Mouse (Mus musculus): ENCODE data around the gene Dab1. TPM values are rescaled to one million over a fixed set of nuclear protein-coding genes. Genes with fewer than 3 reads are reported as not detected.

The Dab1 gene
- polyA plus RNA-seq, 1 experiment from 2014 or later: 55.4 TPM

DNA sequence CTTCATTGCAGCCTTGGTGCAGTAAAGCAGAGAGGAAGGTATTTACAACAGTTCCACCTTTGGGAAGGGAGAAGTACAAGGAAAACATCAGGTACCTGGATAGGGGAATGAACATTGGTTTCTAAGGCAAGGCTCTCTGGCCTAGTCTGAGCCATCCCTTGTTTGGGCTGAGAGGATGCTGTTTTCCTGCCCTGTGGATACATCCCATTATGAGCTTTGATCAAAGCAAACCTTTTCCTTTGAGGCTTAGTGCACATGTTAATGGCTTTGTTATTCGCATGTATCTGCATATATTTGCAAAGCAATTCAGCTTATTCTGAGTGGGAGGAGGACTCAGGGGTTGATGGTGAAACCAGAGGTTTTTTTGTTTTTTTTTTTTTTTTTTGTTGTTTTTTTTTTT lies 185.3 kb downstream of the Dab1 start:
- H3K27me3 ChIP-seq (ENCODE audit: control insufficient read depth, insufficient read depth, low read length): no peaks in the 10 kb centered on the region
- H3K4me1 ChIP-seq (replicated peaks; ENCODE audit: control insufficient read depth, insufficient read depth, low read length): no peaks in the 10 kb centered on the region
- ATAC-seq (ENCODE audit: low FRiP score): no peak
- no peak overlapping the region for H3K9ac ChIP-seq (ENCODE audit: low read depth, low read length)
- DNase-seq (ENCODE audit: low spot score): no peak
- no peaks in the 10 kb centered on the region for H3K36me3 ChIP-seq (ENCODE audit: control insufficient read depth, insufficient read depth, low read length)
- H3K27ac ChIP-seq (ENCODE audit: low read depth, low read length): no peak overlapping the region
- H3K4me3 ChIP-seq (ENCODE audit: low read depth, low read length): no peak overlapping the region
- H3K4me2 ChIP-seq (replicated peaks; ENCODE audit: low read depth, low read length): no peak overlapping the region
- WGBS: 37% methylated on average over 1 of the region's 1 CpGs
- H3K9me3 ChIP-seq (ENCODE audit: control insufficient read depth, low read length): no peaks in the 10 kb centered on the region

DNA sequence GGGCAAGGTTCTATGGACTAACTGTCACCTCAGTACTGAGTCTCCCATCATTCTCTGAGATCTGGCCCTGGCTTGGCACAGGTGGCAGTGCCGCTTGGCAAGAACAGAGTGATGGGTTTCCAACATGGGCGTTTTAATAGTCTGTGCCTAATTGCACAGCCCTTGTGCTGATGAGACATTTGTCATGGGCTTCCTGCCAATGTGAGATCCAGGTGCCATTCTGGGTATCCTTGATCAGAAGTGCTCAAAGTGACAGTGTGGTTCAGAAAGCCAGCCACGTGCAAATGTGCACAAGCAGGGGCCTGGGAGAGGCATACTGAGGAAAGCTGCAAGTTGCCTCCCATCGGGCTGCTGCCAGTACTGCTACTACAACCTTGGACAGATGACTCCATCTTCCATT lies 203.5 kb downstream of the Dab1 start:
- no peak overlapping the region for H3K4me3 ChIP-seq (ENCODE audit: low read depth, low read length)
- no peaks in the 10 kb centered on the region for H3K27me3 ChIP-seq (ENCODE audit: control insufficient read depth, insufficient read depth, low read length)
- H3K9me3 ChIP-seq (ENCODE audit: control insufficient read depth, low read length): no peaks in the 10 kb centered on the region
- H3K9ac ChIP-seq (ENCODE audit: low read depth, low read length): no peak overlapping the region
- H3K4me2 ChIP-seq (replicated peaks; ENCODE audit: low read depth, low read length): no peak overlapping the region
- WGBS: 90% methylated on average over 4 of the region's 4 CpGs
- H3K4me1 ChIP-seq (replicated peaks; ENCODE audit: control insufficient read depth, insufficient read depth, low read length): no peaks in the 10 kb centered on the region
- ATAC-seq (ENCODE audit: low FRiP score) (no peak), DNase-seq (ENCODE audit: low spot score) (no peak)
- H3K27ac ChIP-seq (ENCODE audit: low read depth, low read length): no peak overlapping the region
- no peaks in the 10 kb centered on the region for H3K36me3 ChIP-seq (ENCODE audit: control insufficient read depth, insufficient read depth, low read length)

DNA sequence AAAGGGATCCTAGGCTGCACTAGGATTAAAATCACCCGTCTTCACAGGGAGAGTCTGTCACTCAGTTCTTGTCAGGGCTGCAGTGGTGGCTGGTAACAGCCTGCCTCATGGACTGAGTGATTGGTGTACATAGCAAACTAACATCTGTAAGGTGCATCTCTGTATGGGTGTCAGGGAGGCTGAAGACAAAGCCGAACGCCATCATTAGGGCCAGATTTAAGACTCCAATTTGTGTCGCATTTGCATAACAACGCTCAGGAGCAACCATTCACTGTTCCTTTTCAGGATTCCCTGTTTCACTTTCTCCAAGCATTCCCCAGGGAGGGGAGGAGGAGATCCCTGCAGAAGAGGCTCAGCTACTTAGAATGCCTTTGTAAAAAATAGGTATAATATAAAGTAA lies 219.2 kb downstream of the Dab1 start:
- H3K4me3 ChIP-seq (ENCODE audit: low read depth, low read length): no peak overlapping the region
- no peaks in the 10 kb centered on the region for H3K4me1 ChIP-seq (replicated peaks; ENCODE audit: control insufficient read depth, insufficient read depth, low read length)
- no peak overlapping the region for H3K27ac ChIP-seq (ENCODE audit: low read depth, low read length)
- ATAC-seq (ENCODE audit: low FRiP score) (no peak), DNase-seq (ENCODE audit: low spot score) (peak; percentile 12)
- no peak overlapping the region for H3K4me2 ChIP-seq (replicated peaks; ENCODE audit: low read depth, low read length)
- no peaks in the 10 kb centered on the region for H3K36me3 ChIP-seq (ENCODE audit: control insufficient read depth, insufficient read depth, low read length)
- no peak overlapping the region for H3K9ac ChIP-seq (ENCODE audit: low read depth, low read length)
- WGBS: 26% methylated on average over 5 of the region's 5 CpGs
- H3K9me3 ChIP-seq (ENCODE audit: control insufficient read depth, low read length): no peaks in the 10 kb centered on the region
- no peaks in the 10 kb centered on the region for H3K27me3 ChIP-seq (ENCODE audit: control insufficient read depth, insufficient read depth, low read length)

DNA sequence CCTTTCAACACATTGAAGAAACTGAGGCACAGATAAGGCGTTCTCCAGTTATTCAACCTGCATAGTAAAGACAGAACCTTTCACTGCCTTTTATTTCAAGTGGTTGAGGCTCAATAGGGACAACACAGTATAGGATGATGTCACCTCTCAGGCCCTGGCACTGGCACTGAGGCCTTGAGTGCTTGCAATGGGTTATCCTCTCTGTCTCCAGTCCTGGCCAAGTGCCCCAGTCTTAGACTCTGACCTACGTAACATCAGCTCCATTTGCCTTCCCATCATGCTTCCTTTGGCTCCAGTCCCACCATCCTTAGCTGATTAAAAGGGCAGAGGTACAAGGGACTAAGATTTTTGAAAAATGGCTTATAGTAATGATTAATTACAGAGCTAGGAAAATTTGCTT lies 220.4 kb downstream of the Dab1 start:
- Histone ChIP-seq H3K9me3 (ENCODE audit: control insufficient read depth, low read length) (no peaks in the 10 kb centered on the region), H3K27ac (ENCODE audit: low read depth, low read length) (no peak overlapping the region), H3K4me2 (replicated peaks; ENCODE audit: low read depth, low read length) (no peak overlapping the region), H3K9ac (ENCODE audit: low read depth, low read length) (no peak overlapping the region), H3K4me3 (ENCODE audit: low read depth, low read length) (no peak overlapping the region), H3K27me3 (ENCODE audit: control insufficient read depth, insufficient read depth, low read length) (no peaks in the 10 kb centered on the region), H3K4me1 (replicated peaks; ENCODE audit: control insufficient read depth, insufficient read depth, low read length) (no peaks in the 10 kb centered on the region), H3K36me3 (ENCODE audit: control insufficient read depth, insufficient read depth, low read length) (no peaks in the 10 kb centered on the region)
- 90% methylated on average over 2 of the region's 2 CpGs for WGBS
- DNase-seq (ENCODE audit: low spot score) (no peak), ATAC-seq (ENCODE audit: low FRiP score) (no peak)

DNA sequence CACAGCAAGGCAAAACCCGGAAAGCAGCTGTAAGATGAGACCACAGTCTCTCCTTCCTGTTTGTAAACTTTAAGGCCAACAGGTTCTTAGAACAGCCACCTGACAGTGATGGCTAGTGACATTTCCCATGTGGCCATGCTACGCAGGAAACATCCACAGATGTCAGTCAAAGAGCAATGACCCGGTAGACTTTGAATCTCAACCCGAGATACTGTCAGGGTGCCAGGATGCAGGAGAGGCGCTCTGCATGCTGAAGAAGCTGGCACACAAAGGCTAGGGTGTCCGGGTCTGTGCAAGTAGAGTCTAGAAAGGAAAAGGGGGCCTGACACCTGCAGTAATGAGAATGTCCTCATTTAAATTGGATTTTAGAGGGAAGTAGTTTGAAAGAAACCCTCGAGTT lies 222.0 kb downstream of the Dab1 start:
- no peak overlapping the region for H3K9ac ChIP-seq (ENCODE audit: low read depth, low read length)
- H3K27me3 ChIP-seq (ENCODE audit: control insufficient read depth, insufficient read depth, low read length): no peaks in the 10 kb centered on the region
- no peak for ATAC-seq (ENCODE audit: low FRiP score)
- no peaks in the 10 kb centered on the region for H3K9me3 ChIP-seq (ENCODE audit: control insufficient read depth, low read length)
- H3K4me3 ChIP-seq (ENCODE audit: low read depth, low read length): no peak overlapping the region
- no peaks in the 10 kb centered on the region for H3K4me1 ChIP-seq (replicated peaks; ENCODE audit: control insufficient read depth, insufficient read depth, low read length)
- H3K36me3 ChIP-seq (ENCODE audit: control insufficient read depth, insufficient read depth, low read length): no peaks in the 10 kb centered on the region
- H3K4me2 ChIP-seq (replicated peaks; ENCODE audit: low read depth, low read length): no peak overlapping the region
- H3K27ac ChIP-seq (ENCODE audit: low read depth, low read length): no peak overlapping the region
- WGBS: 60% methylated on average over 7 of the region's 7 CpGs
- no peak for DNase-seq (ENCODE audit: low spot score)

DNA sequence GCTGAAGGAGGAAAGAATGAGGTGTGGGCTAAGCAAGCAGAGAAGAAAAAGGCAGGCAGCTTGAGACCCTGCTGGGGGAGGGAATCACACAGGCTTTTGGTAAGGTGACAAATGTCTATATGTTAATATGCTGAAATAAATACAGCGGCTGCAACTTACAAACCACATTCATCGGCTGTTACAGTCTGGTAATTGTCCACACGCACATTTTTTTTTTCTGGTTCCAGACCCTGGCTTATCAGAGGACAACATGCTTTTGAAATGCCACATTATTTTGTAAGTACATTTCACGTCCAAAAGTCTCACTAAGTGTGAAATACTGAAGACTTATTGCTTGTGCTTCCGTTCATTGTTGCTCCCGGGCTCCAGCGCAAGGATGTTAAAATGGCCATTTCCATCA lies 225.5 kb downstream of the Dab1 start:
- ATAC-seq (ENCODE audit: low FRiP score) (no peak), DNase-seq (ENCODE audit: low spot score) (no peak)
- H3K4me1 ChIP-seq (replicated peaks; ENCODE audit: control insufficient read depth, insufficient read depth, low read length): no peaks in the 10 kb centered on the region
- H3K9me3 ChIP-seq (ENCODE audit: control insufficient read depth, low read length): no peaks in the 10 kb centered on the region
- no peaks in the 10 kb centered on the region for H3K36me3 ChIP-seq (ENCODE audit: control insufficient read depth, insufficient read depth, low read length)
- no peaks in the 10 kb centered on the region for H3K27me3 ChIP-seq (ENCODE audit: control insufficient read depth, insufficient read depth, low read length)
- 72% methylated on average over 7 of the region's 7 CpGs for WGBS
- H3K4me3 ChIP-seq (ENCODE audit: low read depth, low read length): no peak overlapping the region
- no peak overlapping the region for H3K27ac ChIP-seq (ENCODE audit: low read depth, low read length)
- H3K4me2 ChIP-seq (replicated peaks; ENCODE audit: low read depth, low read length): no peak overlapping the region
- H3K9ac ChIP-seq (ENCODE audit: low read depth, low read length): no peak overlapping the region

DNA sequence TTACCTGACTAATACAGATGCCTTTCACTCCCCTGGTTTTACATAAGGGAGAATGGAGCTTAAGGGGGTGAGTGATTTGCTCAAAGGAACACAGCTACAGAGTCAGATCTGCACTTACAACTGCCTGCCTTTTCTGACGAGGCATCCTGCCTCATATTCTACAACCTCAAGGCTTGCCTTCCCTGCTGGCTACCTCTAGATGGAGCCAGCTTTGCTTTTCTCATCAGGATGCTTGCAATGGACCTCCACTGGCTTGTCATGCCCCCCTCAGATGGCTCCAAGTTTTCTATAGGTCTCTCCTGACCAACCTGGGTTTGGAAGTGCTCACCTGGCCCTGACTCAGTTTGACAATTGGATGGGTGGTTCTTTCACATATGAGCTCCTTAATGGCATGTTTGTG lies 238.0 kb downstream of the Dab1 start:
- ATAC-seq (ENCODE audit: low FRiP score): no peak
- Histone ChIP-seq H3K27ac (ENCODE audit: low read depth, low read length) (no peak overlapping the region), H3K4me1 (replicated peaks; ENCODE audit: control insufficient read depth, insufficient read depth, low read length) (no peaks in the 10 kb centered on the region), H3K27me3 (ENCODE audit: control insufficient read depth, insufficient read depth, low read length) (no peaks in the 10 kb centered on the region), H3K4me3 (ENCODE audit: low read depth, low read length) (no peak overlapping the region), H3K36me3 (ENCODE audit: control insufficient read depth, insufficient read depth, low read length) (no peaks in the 10 kb centered on the region), H3K9ac (ENCODE audit: low read depth, low read length) (no peak overlapping the region), H3K9me3 (ENCODE audit: control insufficient read depth, low read length) (no peaks in the 10 kb centered on the region), H3K4me2 (replicated peaks; ENCODE audit: low read depth, low read length) (no peak overlapping the region)
- 26% methylated on average over 1 of the region's 1 CpGs for WGBS
- DNase-seq (ENCODE audit: low spot score): no peak

DNA sequence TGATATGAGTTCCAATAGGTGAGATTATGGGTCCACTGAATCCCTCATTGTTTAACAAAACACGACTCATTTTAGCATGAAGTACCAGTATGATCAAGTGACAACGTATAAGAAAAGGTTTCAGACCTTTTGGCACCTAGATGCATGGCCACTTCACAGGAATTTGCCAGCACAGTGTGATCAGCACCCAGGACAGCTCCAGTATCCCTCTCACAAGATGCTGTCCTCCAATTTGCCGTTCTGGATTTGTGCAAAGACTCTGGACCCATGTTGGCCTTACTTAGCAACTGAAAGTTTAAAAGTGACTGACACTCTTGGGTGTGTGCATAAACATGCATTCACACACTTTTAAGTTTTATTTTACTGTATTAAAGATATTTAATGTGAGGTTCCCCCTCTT lies 256.4 kb downstream of the Dab1 start:
- 48% methylated on average over 3 of the region's 3 CpGs for WGBS
- no peaks in the 10 kb centered on the region for H3K27me3 ChIP-seq (ENCODE audit: control insufficient read depth, insufficient read depth, low read length)

DNA sequence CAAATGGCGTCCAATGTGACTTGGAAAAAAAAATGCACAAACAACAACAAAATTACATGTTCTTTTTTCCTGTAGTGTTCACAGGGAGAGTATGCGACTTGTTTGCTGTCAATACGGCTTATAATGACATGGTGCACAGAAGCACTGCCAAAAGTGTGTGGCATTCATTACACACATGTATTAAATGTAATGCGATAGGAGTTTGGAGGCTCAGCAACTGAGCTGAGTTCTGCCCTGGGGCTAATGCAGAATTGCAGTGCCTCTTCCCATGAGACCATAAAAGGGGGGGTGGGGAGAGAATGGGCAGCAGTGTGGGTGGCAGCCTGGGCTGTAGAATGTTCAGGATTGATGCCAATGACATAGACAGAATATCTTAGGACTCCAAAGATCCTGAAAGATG lies 259.7 kb downstream of the Dab1 start:
- ATAC-seq (ENCODE audit: low FRiP score): no peak
- no peak overlapping the region for H3K4me2 ChIP-seq (replicated peaks; ENCODE audit: low read depth, low read length)
- H3K9me3 ChIP-seq (ENCODE audit: control insufficient read depth, low read length): no peaks in the 10 kb centered on the region
- peak; percentile 9 for DNase-seq (ENCODE audit: low spot score)
- no peaks in the 10 kb centered on the region for H3K36me3 ChIP-seq (ENCODE audit: control insufficient read depth, insufficient read depth, low read length)
- 72% methylated on average over 4 of the region's 4 CpGs for WGBS
- no peak overlapping the region for H3K9ac ChIP-seq (ENCODE audit: low read depth, low read length)
- H3K27me3 ChIP-seq (ENCODE audit: control insufficient read depth, insufficient read depth, low read length): no peaks in the 10 kb centered on the region
- no peak overlapping the region for H3K4me3 ChIP-seq (ENCODE audit: low read depth, low read length)
- no peaks in the 10 kb centered on the region for H3K4me1 ChIP-seq (replicated peaks; ENCODE audit: control insufficient read depth, insufficient read depth, low read length)
- H3K27ac ChIP-seq (ENCODE audit: low read depth, low read length): no peak overlapping the region

More for the DNA sequence above, 256.4 kb downstream of the Dab1 start:
- Histone ChIP-seq H3K9me3 (ENCODE audit: control insufficient read depth, low read length) (no peaks in the 10 kb centered on the region), H3K27ac (ENCODE audit: low read depth, low read length) (no peak overlapping the region), H3K4me1 (replicated peaks; ENCODE audit: control insufficient read depth, insufficient read depth, low read length) (no peaks in the 10 kb centered on the region), H3K36me3 (ENCODE audit: control insufficient read depth, insufficient read depth, low read length) (no peaks in the 10 kb centered on the region), H3K4me3 (ENCODE audit: low read depth, low read length) (no peak overlapping the region), H3K4me2 (replicated peaks; ENCODE audit: low read depth, low read length) (no peak overlapping the region), H3K9ac (ENCODE audit: low read depth, low read length) (no peak overlapping the region)
- ATAC-seq (ENCODE audit: low FRiP score) (no peak), DNase-seq (ENCODE audit: low spot score) (peak; percentile 46)

All from hindbrain, embryonic 11.5 days (tissue).